Comparison of ENCODE assay signal across 11 mouse cellular contexts in the genomic region with DNA sequence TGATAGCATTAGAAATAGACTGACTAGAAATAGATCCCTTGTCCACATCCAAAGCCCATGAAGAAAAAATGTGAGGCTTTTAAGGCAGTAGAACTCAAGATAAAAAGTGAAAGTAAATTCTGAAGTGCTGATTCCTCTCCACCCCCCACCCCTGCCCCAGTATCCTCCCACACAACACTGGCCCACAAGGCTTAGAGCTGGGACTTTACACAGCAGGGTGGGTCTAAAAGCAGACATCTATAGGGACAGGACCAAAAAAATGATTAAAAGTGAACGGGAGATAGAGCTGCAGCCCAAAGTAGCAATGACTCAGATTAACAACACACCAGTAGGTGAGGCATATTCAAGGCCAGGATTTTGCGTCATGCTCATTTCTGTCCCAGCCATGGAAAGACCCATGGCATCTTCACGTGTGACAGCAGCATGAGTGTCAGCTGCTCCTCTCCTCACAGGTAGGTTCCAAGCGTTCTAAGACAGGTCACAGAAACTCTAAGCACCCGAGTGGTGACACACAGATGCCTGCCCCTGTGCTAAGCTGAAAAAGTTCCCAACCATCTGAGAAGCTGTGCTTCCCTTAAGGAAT. TPM values are rescaled to one million over a fixed set of nuclear protein-coding genes. Genes with fewer than 3 reads are reported as not detected.
DNase-seq lines count a peak whose midpoint lies in the region; ATAC-seq and TF ChIP-seq lines count a peak whose summit lies in the region.
"Had no signal": no experiment of that assay in that cellular context is flagged by ENCODE, and none has a peak within 500 bp of the region (broad histone marks: within the 10 kb centered on the region; RNA-seq: fewer than 3 reads in every experiment).

No protein-coding gene starts in this region.

- peaks cover 30% of the 10 kb centered on the region; the same call in 1 of the 2 replicates for H3K4me1 ChIP-seq in heart, postnatal 0 days (ENCODE audit: control insufficient read depth, insufficient read depth)

- intact Hi-C loops in heart, postnatal 25 days (cut with DNase I) = no loop called here

- H3K4me2 ChIP-seq in heart, postnatal 0 days (ENCODE audit: low read depth, low read length) = peak overlapping the region; percentile 6; the same call in 1 of the 2 replicates
- H3K4me2 ChIP-seq: heart, embryonic 13.5 days had no signal

- H3K9ac ChIP-seq in heart, postnatal 0 days (replicated peaks; ENCODE audit: low read depth, low read length) = no peak overlapping the region
- H3K9ac ChIP-seq: heart, embryonic 13.5 days; liver, embryonic 14.5 days had no signal

- no peak overlapping the region for H3K27ac ChIP-seq in heart, postnatal 0 days (ENCODE audit: low read depth)
- H3K27ac ChIP-seq: heart, embryonic 13.5 days; liver, embryonic 14.5 days had no signal

- H3K4me3 ChIP-seq in heart, postnatal 0 days (ENCODE audit: low read depth, low read length) = no peak overlapping the region
- H3K4me3 ChIP-seq: heart, embryonic 13.5 days had no signal

- no peak for ATAC-seq in heart, postnatal 0 days (ENCODE audit: insufficient read depth, low read depth)
- ATAC-seq in activated CD4-positive, CD25-positive, alpha-beta regulatory T cell, adult 4 months = peak; percentile 84
- ATAC-seq in neutrophil, adult 5-6 weeks (ENCODE audit: extremely low read depth, insufficient number of reproducible peaks, low FRiP score, poor library complexity, severe bottlenecking) = peak; percentile 27; the same call in 1 of the 2 replicates
- ATAC-seq: intestine, embryonic 16.5 days had no signal

- DNase-seq in heart, postnatal 0 days (ENCODE audit: low spot score) = no peak
- DNase-seq in heart, postnatal 25 days (ENCODE audit: low spot score) = no peak
- DNase-seq in CD4-positive, CD25-positive, alpha-beta regulatory T cell, adult 2 months (ENCODE audit: low read depth, low spot score) = peak; percentile 82
- DNase-seq in layer of hippocampus, adult 11-12 months (ENCODE audit: low spot score) = no peak
- DNase-seq in layer of hippocampus, postnatal 10 days (ENCODE audit: low spot score in 2 of 2) = no peak
- DNase-seq: right cerebral cortex, adult 18-20 months had no signal

- TF ChIP-seq EP300 in heart, postnatal 0 days (IDR thresholded peaks at IDR 0.05; ENCODE audit: low read depth) = no peak

- WGBS in heart, postnatal 0 days = 60% methylated on average over 5 of the region's 5 CpGs

- no peaks in the 10 kb centered on the region for H3K9me3 ChIP-seq in heart, postnatal 0 days (replicated peaks; ENCODE audit: control insufficient read depth, low read length)
- H3K9me3 ChIP-seq: heart, embryonic 13.5 days had no signal

- H3K27me3 ChIP-seq in heart, postnatal 0 days (ENCODE audit: control insufficient read depth, insufficient read depth, low read length) = no peaks in the 10 kb centered on the region
- H3K27me3 ChIP-seq: heart, embryonic 13.5 days had no signal

- H3K36me3 ChIP-seq in heart, postnatal 0 days (replicated peaks; ENCODE audit: control insufficient read depth, insufficient read depth, low read length) = peaks cover 6% of the 10 kb centered on the region; the same call in 1 of the 2 replicates

- no peak for TF ChIP-seq CTCF in heart, postnatal 0 days (IDR thresholded peaks at IDR 0.05; ENCODE audit: low read depth)

RNA-seq across cellular contexts. Expression of a gene that starts 29.1 kb away (rescaled TPM):
- total RNA-seq in heart, postnatal 0 days (2014; rRNA removed; ENCODE audit: low replicate concordance) = 13.7 and 14.2 TPM in 2 replicates
- 7.7 and 8.4 TPM in 2 replicates for polyA plus RNA-seq in heart, postnatal 0 days (2015; fragmentation: Nextera tagmentation; extraction: Ambion mirVana)
- 10 to 100 TPM; 16.8 to 17.9 TPM for total RNA-seq in heart, postnatal 25 days (2021)
- 10 to 100 TPM; 24.1 to 24.4 TPM for polyA plus RNA-seq in activated CD4-positive, CD25-positive, alpha-beta regulatory T cell, adult 4 months (2017; shearing (Covaris generic))
- 43.7 and 50.0 TPM in 2 replicates for total RNA-seq in neutrophil, adult 5-6 weeks (2017)
- 10 to 100 TPM; 33.8 to 35.5 TPM for total RNA-seq in layer of hippocampus, postnatal 10 days (2021)
